Mouse (Mus musculus) forebrain, postnatal 0 days (tissue): ENCODE data around the gene Cyp2t4. TPM values are rescaled to one million over a fixed set of nuclear protein-coding genes. Genes with fewer than 3 reads are reported as not detected.
A peak's percentile ranks its signal among the peaks of the same experiment; 100 is the strongest.

ENCODE experiments used
- ATAC-seq: fragments of 200-750 bp; cut with Nextera tagmentation; 2 replicates; pipeline ENCODE4 v1.8.0; 2017; ENCODE audit warnings: mild to moderate bottlenecking, moderate library complexity
- DNase-seq: peaks from one replicate; pipeline ENCODE4 v3.0.0-alpha.2; 2015
- H3K27ac ChIP-seq: fragments of 300-500 bp; sonication (generic); 2 replicates; pipeline ENCODE4 v1.5.1; 2014; ENCODE audit warnings: low read depth, mild to moderate bottlenecking, antibody characterized with exemption, low read length, moderate library complexity, mixed read lengths
- H3K27me3 ChIP-seq: fragments of 300-500 bp; sonication (generic); 2 replicates; pipeline ENCODE4 v1.6.1; 2014; ENCODE audit warnings: mild to moderate bottlenecking, low read length, mixed read lengths; ENCODE audit not compliant: insufficient read depth
- H3K36me3 ChIP-seq: fragments of 300-500 bp; sonication (generic); 2 replicates; pipeline ENCODE4 v1.6.1; 2014; ENCODE audit warnings: mild to moderate bottlenecking, moderate library complexity; ENCODE audit not compliant: insufficient read depth
- H3K4me1 ChIP-seq: fragments of 300-500 bp; sonication (generic); 2 replicates; pipeline ENCODE4 v1.6.1; 2014; ENCODE audit warnings: antibody characterized with exemption; ENCODE audit not compliant: insufficient read depth
- H3K4me2 ChIP-seq: fragments of 300-500 bp; sonication (generic); 2 replicates; pipeline ENCODE4 v1.6.1; 2014; ENCODE audit warnings: low read depth, mild to moderate bottlenecking, moderate library complexity
- H3K4me3 ChIP-seq: fragments of 300-500 bp; sonication (generic); 2 replicates; pipeline ENCODE4 v1.5.1; 2014; ENCODE audit warnings: low read depth, low read length, mixed read lengths
- H3K9ac ChIP-seq: fragments of 300-500 bp; sonication (generic); 2 replicates; pipeline ENCODE4 v1.6.1; 2014; ENCODE audit warnings: mild to moderate bottlenecking
- H3K9me3 ChIP-seq: fragments of 300-500 bp; sonication (generic); 2 replicates; pipeline ENCODE4 v1.6.1; 2016; ENCODE audit warnings: low read length
- CTCF ChIP-seq: sonication (generic); IDR thresholded peaks from 2 replicates; pipeline ENCODE4 v1.5.1; 2016; ENCODE audit warnings: antibody characterized with exemption, control low read depth, low read depth
- WGBS: fragments of 180-500 bp; shearing (Covaris S2); extraction: QIAGEN DNeasy Blood & Tissue Kit; methylation state at CpG from one replicate; pipeline ENCODE4 v1.1.7; 2014; 5-methylcytosine and 5-hydroxymethylcytosine counted together
- microRNA counts: library from miRNA; unstranded; fragments of <30 nt; microRNA quantifications from one replicate; lab custom pipeline; 2015
- microRNA-seq, 2 experiments: library from miRNA; unstranded; fragments of <30 nt; microRNA quantifications; one replicate each; pipeline ENCODE4; 2016
- polyA plus RNA-seq: library from polyadenylated mRNA; unstranded; fragments of >200 nt; fragmentation: Nextera tagmentation; extraction: Ambion mirVana; gene quantifications from 2 replicates; pipeline ENCODE4 v1.2.1, GENCODE M21; 2015
- total RNA-seq: library from RNA; depleted of rRNA; stranded (reverse); fragments of >200 nt; gene quantifications from 2 replicates; pipeline ENCODE4 v1.2.3, GENCODE M21; 2014; rRNA removed

The Cyp2t4 gene
- total and polyA plus RNA-seq, 2 experiments from 2014 or later, result 0.34 TPM; not detected in 1

- ATAC-seq (peak; percentile 97), DNase-seq (peak; percentile 98)
- Histone ChIP-seq H3K4me3 (peak within 1 kb of the TSS; percentile 67), H3K4me1 (peaks cover 12% of the 10 kb centered on the region), H3K4me2 (peak within 1 kb of the TSS; percentile 85), H3K27me3 (no peaks in the 10 kb centered on the region), H3K36me3 (peaks cover 25% of the 10 kb centered on the region), H3K9me3 (no peaks in the 10 kb centered on the region), H3K9ac (peak within 1 kb of the TSS; percentile 73), H3K27ac (peak within 1 kb of the TSS; percentile 97)
- TF ChIP-seq CTCF, result no peak
- 1% methylated on average over 64 of the region's 64 CpGs for WGBS
Observed at GRCm38 (mm10) chr7:27195681-27196611, 42.4 kb downstream of the Cyp2t4 start, which contains the start of the genes BC024978 and Snrpa. TSS of gene BC024978 (plus strand) at chr7:27195781. TSS of gene Snrpa (minus strand) at chr7:27196271.

- peaks cover 13% of the 10 kb centered on the region for H3K36me3 ChIP-seq
- H3K9me3 ChIP-seq, result no peaks in the 10 kb centered on the region
- H3K9ac ChIP-seq, result no peak overlapping the region
- no peak overlapping the region for H3K4me3 ChIP-seq
- DNase-seq (no peak), ATAC-seq (no peak)
- no peak for TF ChIP-seq CTCF
- peaks cover 12% of the 10 kb centered on the region for H3K4me1 ChIP-seq
- H3K4me2 ChIP-seq, result no peak overlapping the region
- no peak overlapping the region for H3K27ac ChIP-seq
- no peaks in the 10 kb centered on the region for H3K27me3 ChIP-seq
- 87% methylated on average over 3 of the region's 3 CpGs for WGBS
Observed at GRCm38 (mm10) chr7:27197136-27197535, 43.6 kb downstream of the Cyp2t4 start.

- 93% methylated on average over 8 of the region's 8 CpGs for WGBS
- DNase-seq (no peak), ATAC-seq (no peak)
- Histone ChIP-seq H3K36me3 (peaks cover 13% of the 10 kb centered on the region), H3K27ac (no peak overlapping the region), H3K9ac (no peak overlapping the region), H3K4me3 (no peak overlapping the region), H3K4me1 (peaks cover 12% of the 10 kb centered on the region), H3K27me3 (no peaks in the 10 kb centered on the region), H3K9me3 (no peaks in the 10 kb centered on the region), H3K4me2 (no peak overlapping the region)
- no peak for TF ChIP-seq CTCF
Observed at GRCm38 (mm10) chr7:27197634-27198033, 44.1 kb downstream of the Cyp2t4 start.

- no peak overlapping the region for H3K4me3 ChIP-seq
- no peak overlapping the region for H3K27ac ChIP-seq
- H3K36me3 ChIP-seq, result peaks cover 13% of the 10 kb centered on the region
- H3K27me3 ChIP-seq, result no peaks in the 10 kb centered on the region
- H3K9ac ChIP-seq, result no peak overlapping the region
- no peak for TF ChIP-seq CTCF
- ATAC-seq (no peak), DNase-seq (no peak)
- H3K9me3 ChIP-seq, result no peaks in the 10 kb centered on the region
- peaks cover 12% of the 10 kb centered on the region for H3K4me1 ChIP-seq
- H3K4me2 ChIP-seq, result no peak overlapping the region
Observed at GRCm38 (mm10) chr7:27198355-27198754, 44.8 kb downstream of the Cyp2t4 start.

GRCm38 (mm10) chr7:27198779-27199178, 45.3 kb downstream of the Cyp2t4 start:
- no peaks in the 10 kb centered on the region for H3K9me3 ChIP-seq
- TF ChIP-seq CTCF, result no peak
- no peaks in the 10 kb centered on the region for H3K27me3 ChIP-seq
- H3K36me3 ChIP-seq, result peaks cover 13% of the 10 kb centered on the region
- H3K4me2 ChIP-seq, result no peak overlapping the region
- H3K27ac ChIP-seq, result no peak overlapping the region
- no peak overlapping the region for H3K9ac ChIP-seq
- 94% methylated on average over 8 of the region's 8 CpGs for WGBS
- H3K4me1 ChIP-seq, result peaks cover 12% of the 10 kb centered on the region
- ATAC-seq (no peak), DNase-seq (no peak)
- H3K4me3 ChIP-seq, result no peak overlapping the region

- Histone ChIP-seq H3K9me3 (no peaks in the 10 kb centered on the region), H3K9ac (no peak overlapping the region), H3K4me3 (no peak overlapping the region), H3K27ac (no peak overlapping the region), H3K36me3 (peaks cover 48% of the 10 kb centered on the region), H3K4me1 (no peaks in the 10 kb centered on the region), H3K4me2 (no peak overlapping the region), H3K27me3 (no peaks in the 10 kb centered on the region)
- DNase-seq (no peak), ATAC-seq (no peak)
- WGBS, result 95% methylated on average over 8 of the region's 8 CpGs
- TF ChIP-seq CTCF, result no peak
Observed at GRCm38 (mm10) chr7:27203730-27204449, 50.4 kb downstream of the Cyp2t4 start.

MicroRNAs within 50 kb of the gene (microRNA counts, 519-probe panel; counts per million panel counts)
- not detected for microRNA mmu-miR-1191 (lab: Ali Mortazavi, UCI)

Small RNA genes lying within 50 kb of the gene (microRNA-seq; reads per million reads assigned to microRNA genes)
- 0.85 to 1.9 reads per million in 2 experiments for gene Mir1191
- 0 to 0.12 reads per million in 2 experiments for gene Mir3101

Other genes with a start within 250 kb of the Cyp2t4 start
- gene Cyp2a22, start 214.3 kb upstream of the Cyp2t4 start, total RNA-seq, result not detected in 2 replicates
- not detected in 2 replicates for gene Cyp2a22, start 214.3 kb upstream of the Cyp2t4 start, polyA plus RNA-seq
- gene Cyp2a12, start 124.6 kb upstream of the Cyp2t4 start, total RNA-seq, result not detected in 2 replicates
- not detected in 2 replicates for gene Cyp2a12, start 124.6 kb upstream of the Cyp2t4 start, polyA plus RNA-seq
- 1.2 TPM in 1 of 2 replicates, not detected in the other for gene Cyp2f2, start 33.8 kb upstream of the Cyp2t4 start, total RNA-seq
- 0.13 and 0.27 TPM in 2 replicates for gene Cyp2f2, start 33.8 kb upstream of the Cyp2t4 start, polyA plus RNA-seq
- 103 and 112 TPM in 2 replicates for gene Egln2, start 13.1 kb downstream of the Cyp2t4 start, total RNA-seq
- gene Egln2, start 13.1 kb downstream of the Cyp2t4 start, polyA plus RNA-seq, result 85.6 and 88.3 TPM in 2 replicates
- 66.8 and 71.6 TPM in 2 replicates for gene Rab4b, start 25.2 kb downstream of the Cyp2t4 start, total RNA-seq
- 125 and 138 TPM in 2 replicates for gene Rab4b, start 25.2 kb downstream of the Cyp2t4 start, polyA plus RNA-seq
- not detected in 2 replicates for gene Gm21983, start 27.4 kb downstream of the Cyp2t4 start, total RNA-seq
- not detected in 2 replicates for gene Gm21983, start 27.4 kb downstream of the Cyp2t4 start, polyA plus RNA-seq
- gene Mia, start 27.4 kb downstream of the Cyp2t4 start, total RNA-seq, result 9.0 and 17.4 TPM in 2 replicates
- 22.5 and 32.8 TPM in 2 replicates for gene Mia, start 27.4 kb downstream of the Cyp2t4 start, polyA plus RNA-seq
- 5.7 and 5.8 TPM in 2 replicates for gene BC024978, start 42.1 kb downstream of the Cyp2t4 start, total RNA-seq
- 2.0 TPM in 2 replicates for gene BC024978, start 42.1 kb downstream of the Cyp2t4 start, polyA plus RNA-seq
- gene Snrpa, start 42.6 kb downstream of the Cyp2t4 start, total RNA-seq, result 124 and 146 TPM in 2 replicates
- gene Snrpa, start 42.6 kb downstream of the Cyp2t4 start, polyA plus RNA-seq, result 165 and 169 TPM in 2 replicates
- 13.6 and 17.6 TPM in 2 replicates for gene Itpkc, start 74.9 kb downstream of the Cyp2t4 start, total RNA-seq
- 4.0 and 4.4 TPM in 2 replicates for gene Itpkc, start 74.9 kb downstream of the Cyp2t4 start, polyA plus RNA-seq
- gene Coq8b, start 79.3 kb downstream of the Cyp2t4 start, total RNA-seq, result 25.0 and 26.3 TPM in 2 replicates
- 16.5 and 19.1 TPM in 2 replicates for gene Coq8b, start 79.3 kb downstream of the Cyp2t4 start, polyA plus RNA-seq
- gene Numbl, start 104.7 kb downstream of the Cyp2t4 start, total RNA-seq, result 81.6 and 86.4 TPM in 2 replicates
- 47.5 and 51.7 TPM in 2 replicates for gene Numbl, start 104.7 kb downstream of the Cyp2t4 start, polyA plus RNA-seq
- 13.4 and 26.7 TPM in 2 replicates for gene Ltbp4, start 184.0 kb downstream of the Cyp2t4 start, total RNA-seq
- 8.3 and 11.7 TPM in 2 replicates for gene Ltbp4, start 184.0 kb downstream of the Cyp2t4 start, polyA plus RNA-seq
- gene Shkbp1, start 202.3 kb downstream of the Cyp2t4 start, total RNA-seq, result 30.2 and 35.6 TPM in 2 replicates
- gene Shkbp1, start 202.3 kb downstream of the Cyp2t4 start, polyA plus RNA-seq, result 31.8 and 33.1 TPM in 2 replicates
- gene Gm20479, start 203.7 kb downstream of the Cyp2t4 start, total RNA-seq, result not detected in 2 replicates
- not detected in 2 replicates for gene Gm20479, start 203.7 kb downstream of the Cyp2t4 start, polyA plus RNA-seq